Comparison of ENCODE assay signal across 9 mouse cellular contexts in the genomic region with DNA sequence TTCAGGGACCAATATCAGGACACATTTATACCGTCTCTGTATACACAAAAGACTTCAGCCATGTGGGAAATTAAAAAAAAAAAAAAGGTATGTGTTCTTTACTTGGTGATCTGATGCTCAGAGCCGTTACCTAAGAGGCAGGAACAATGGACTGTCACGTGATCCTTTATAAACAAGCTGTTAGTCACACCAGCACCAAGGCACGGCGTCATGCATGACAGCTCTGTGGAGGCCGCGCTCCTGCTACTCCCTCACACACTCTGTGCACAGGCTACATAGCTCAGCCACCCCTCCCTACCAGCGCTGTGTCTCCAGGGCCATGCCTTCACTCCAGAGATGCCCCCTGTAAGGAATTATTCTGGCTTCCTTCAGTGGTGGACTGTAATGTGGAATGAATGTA. TPM values are rescaled to one million over a fixed set of nuclear protein-coding genes. Genes with fewer than 3 reads are reported as not detected.
DNase-seq lines count a peak whose midpoint lies in the region; ATAC-seq and TF ChIP-seq lines count a peak whose summit lies in the region.
"Had no signal": no experiment of that assay in that cellular context is flagged by ENCODE, and none has a peak within 500 bp of the region (broad histone marks: within the 10 kb centered on the region; RNA-seq: fewer than 3 reads in every experiment).

No protein-coding gene starts in this region.

- peak; percentile 61 for ATAC-seq in lung, embryonic 16.5 days (ENCODE audit: low read depth)
- peak; percentile 53; the same call in 1 of the 2 replicates for ATAC-seq in forebrain, embryonic 14.5 days

- H3K4me2 ChIP-seq in lung, embryonic 16.5 days (ENCODE audit: low read depth, low read length): no peak overlapping the region
- H3K4me2 ChIP-seq in forebrain, embryonic 14.5 days (ENCODE audit: low read length): no peak overlapping the region
- H3K4me2 ChIP-seq: limb, embryonic 15.5 days had no signal

- TF ChIP-seq POLR2A in olfactory bulb, adult 2 months (IDR thresholded peaks at IDR 0.05; ENCODE audit: insufficient read depth, low read depth, low read length): no peak

- TF ChIP-seq CTCF in olfactory bulb, adult 2 months (IDR thresholded peaks at IDR 0.05; ENCODE audit: insufficient read depth, low read depth, low read length): no peak

- H3K4me1 ChIP-seq in lung, embryonic 16.5 days (replicated peaks; ENCODE audit: control insufficient read depth, insufficient read depth, low read length): peaks cover 7% of the 10 kb centered on the region
- peaks cover 15% of the 10 kb centered on the region for H3K4me1 ChIP-seq in forebrain, embryonic 14.5 days (ENCODE audit: control insufficient read depth, insufficient read depth, low read length)
- H3K4me1 ChIP-seq in olfactory bulb, adult 2 months (ENCODE audit: control insufficient read depth, insufficient read depth, low read length): peaks cover 34% of the 10 kb centered on the region
- H3K4me1 ChIP-seq: limb, embryonic 15.5 days had no signal

- H3K4me3 ChIP-seq in lung, embryonic 16.5 days (ENCODE audit: low read length): no peak overlapping the region
- H3K4me3 ChIP-seq in forebrain, embryonic 14.5 days (ENCODE audit: low read depth, low read length): no peak overlapping the region
- H3K4me3 ChIP-seq in olfactory bulb, adult 2 months (ENCODE audit: insufficient read depth, low read depth, low read length): no peak overlapping the region
- H3K4me3 ChIP-seq: limb, embryonic 15.5 days had no signal

- H3K27me3 ChIP-seq in lung, embryonic 16.5 days (ENCODE audit: control insufficient read depth, insufficient read depth, low read depth, low read length): no peaks in the 10 kb centered on the region
- no peaks in the 10 kb centered on the region for H3K27me3 ChIP-seq in forebrain, embryonic 14.5 days (replicated peaks; ENCODE audit: control insufficient read depth, insufficient read depth, low read length)
- H3K27me3 ChIP-seq: limb, embryonic 15.5 days had no signal

- H3K9me3 ChIP-seq in lung, embryonic 16.5 days (ENCODE audit: control insufficient read depth, low read length): no peaks in the 10 kb centered on the region
- H3K9me3 ChIP-seq in forebrain, embryonic 14.5 days (replicated peaks; ENCODE audit: control insufficient read depth, low read length): no peaks in the 10 kb centered on the region
- H3K9me3 ChIP-seq: limb, embryonic 15.5 days had no signal

- no peak for DNase-seq in lung, postnatal 14 days
- peak; percentile 59 for DNase-seq in forebrain, embryonic 14.5 days (ENCODE audit: low spot score)
- DNase-seq in kidney, postnatal 14 days: peak; percentile 27
- no peak for DNase-seq in left cerebral cortex, postnatal 36 days (ENCODE audit: low spot score in 2 of 2)
- no peak for DNase-seq in right cerebral cortex, postnatal 4 days
- no peak for DNase-seq in cerebellum, postnatal 36 days

- no peaks in the 10 kb centered on the region for H3K36me3 ChIP-seq in lung, embryonic 16.5 days (ENCODE audit: control insufficient read depth, insufficient read depth, low read length)
- no peaks in the 10 kb centered on the region for H3K36me3 ChIP-seq in forebrain, embryonic 14.5 days (ENCODE audit: control insufficient read depth, insufficient read depth, low read length)
- H3K36me3 ChIP-seq: limb, embryonic 15.5 days had no signal

- H3K27ac ChIP-seq in lung, embryonic 16.5 days (ENCODE audit: low read length): no peak overlapping the region
- no peak overlapping the region for H3K27ac ChIP-seq in forebrain, embryonic 14.5 days (ENCODE audit: low read depth, low read length)
- peak overlapping the region; percentile 79 for H3K27ac ChIP-seq in olfactory bulb, adult 2 months (ENCODE audit: insufficient read depth, low read depth, low read length)
- H3K27ac ChIP-seq: limb, embryonic 15.5 days had no signal

- intact Hi-C loops in left cerebral cortex, postnatal 36 days (cut with DNase I): no loop called here

- no peak overlapping the region for H3K9ac ChIP-seq in lung, embryonic 16.5 days (ENCODE audit: low read length)
- no peak overlapping the region for H3K9ac ChIP-seq in forebrain, embryonic 14.5 days (ENCODE audit: low read length)
- H3K9ac ChIP-seq: limb, embryonic 15.5 days had no signal

- 18% methylated on average over 8 of the region's 8 CpGs for WGBS in lung, embryonic 16.5 days
- WGBS in forebrain, embryonic 14.5 days: 40% methylated on average over 8 of the region's 8 CpGs
- 20% methylated on average over 8 of the region's 8 CpGs for WGBS in olfactory bulb, adult 2 months

RNA-seq across cellular contexts. Expression of a gene that starts 34.7 kb away (rescaled TPM):
- 2.6 and 3.6 TPM in 2 replicates for polyA plus RNA-seq in lung, embryonic 16.5 days (2015; fragmentation: Nextera tagmentation; extraction: Ambion mirVana)
- 32.7 and 33.5 TPM in 2 replicates for polyA plus RNA-seq in forebrain, embryonic 14.5 days (2014; fragmentation: Nextera tagmentation; extraction: Ambion mirVana)
- 105 TPM in 1 of 2 replicates, not detected in the other for polyA plus RNA-seq in olfactory bulb, adult 2 months (2012; ENCODE audit: insufficient read depth, insufficient read length, low replicate concordance, missing spikeins)
- total RNA-seq in left cerebral cortex, postnatal 36 days (2021): 10 to 100 TPM; 41.9 to 56.6 TPM

Comparison
In these comparisons a context has a peak if more than half of its experiments do, and no peak if none do; other contexts are left out.
1. DNase-seq: peak in forebrain, embryonic 14.5 days (single experiment) and kidney, postnatal 14 days (single experiment); none in lung, postnatal 14 days (single experiment), left cerebral cortex, postnatal 36 days (0 of 2), right cerebral cortex, postnatal 4 days (single experiment) and cerebellum, postnatal 36 days (0 of 2).